Mouse (Mus musculus) brain, embryonic 14.5 days (tissue): ENCODE results near the gene Olfr574.

Experiments
- CTCF ChIP-seq: fragments of 200-500 bp; IDR thresholded peaks from 2 replicates; pipeline ENCODE4 v1.5.1; 2012; ENCODE audit warnings: inconsistent platforms, mild to moderate bottlenecking, moderate library complexity, borderline replicate concordance; ENCODE audit not compliant: insufficient read depth, insufficient read length; ENCODE audit errors: extremely low read depth
- POLR2A ChIP-seq: fragments of 200-500 bp; IDR thresholded peaks from 2 replicates; pipeline ENCODE4 v1.6.1; 2012; ENCODE audit warnings: mild to moderate bottlenecking, inconsistent platforms, borderline replicate concordance; ENCODE audit not compliant: poor library complexity, insufficient read depth, insufficient read length, severe bottlenecking; ENCODE audit errors: extremely low read depth

DNA sequence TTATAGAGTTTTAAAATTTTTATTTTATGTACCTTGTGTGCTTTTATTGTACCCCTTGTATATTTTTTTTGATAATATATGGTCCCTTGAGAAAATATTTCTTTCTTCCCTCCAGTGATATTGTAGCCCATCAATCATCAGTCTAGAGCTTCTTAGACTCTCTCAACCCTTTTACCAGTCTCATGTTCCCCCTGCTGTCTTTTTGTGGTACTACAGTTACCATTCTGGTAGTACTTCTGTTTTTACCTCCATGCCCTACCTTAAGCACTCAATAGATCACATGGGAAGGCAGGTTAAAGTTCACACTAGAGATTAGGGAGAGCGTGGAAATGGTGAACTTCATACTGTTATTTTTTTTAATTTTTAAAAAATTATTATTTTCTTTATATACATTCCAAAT is 28.6 kb upstream of the Olfr574 start:
- peak; percentile 47; the same call in 1 of the 2 replicates for TF ChIP-seq CTCF
- TF ChIP-seq POLR2A = no peak
